Comparison of ENCODE assay signal across 10 mouse cellular contexts in the genomic region with DNA sequence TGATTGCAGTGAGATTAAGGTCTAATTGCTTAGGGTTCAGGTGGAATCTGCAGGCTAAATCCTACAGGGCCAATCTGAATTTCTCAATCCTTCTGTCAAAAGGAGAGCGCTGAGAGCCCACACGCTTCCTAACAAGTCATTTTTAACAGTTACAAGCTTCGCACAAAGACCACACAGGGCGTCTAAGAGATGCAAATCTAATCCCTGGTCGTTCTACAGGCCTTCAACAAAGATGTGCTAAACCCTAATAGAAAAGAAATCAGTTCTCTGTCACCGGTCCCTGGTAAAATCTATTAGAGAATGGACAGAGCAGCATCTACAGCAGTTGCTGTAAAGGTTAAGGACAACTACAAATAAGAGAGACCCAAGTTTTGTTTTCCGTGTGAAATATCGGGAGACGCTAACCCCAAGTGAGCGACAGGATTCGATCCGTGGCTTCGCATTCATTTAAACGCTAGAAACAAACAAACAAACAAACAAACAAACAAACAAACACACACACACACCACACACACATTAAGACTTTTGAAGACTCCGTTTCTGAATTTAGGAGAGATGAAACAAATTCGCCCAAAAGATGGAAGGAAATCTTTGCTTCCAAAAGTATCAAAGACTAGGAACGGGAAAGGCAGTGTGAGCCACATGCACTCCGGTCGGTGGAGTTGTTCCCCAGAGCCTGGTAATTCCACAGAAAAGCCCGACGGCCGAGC. TPM values are rescaled to one million over a fixed set of nuclear protein-coding genes. Genes with fewer than 3 reads are reported as not detected.
DNase-seq lines count a peak whose midpoint lies in the region; ATAC-seq lines count a peak whose summit lies in the region.
"Had no signal": no experiment of that assay in that cellular context is flagged by ENCODE, and none has a peak within 500 bp of the region (broad histone marks: within the 10 kb centered on the region; RNA-seq: fewer than 3 reads in every experiment).

No protein-coding gene starts in this region.

- no peaks in the 10 kb centered on the region for H3K4me1 ChIP-seq in lung, embryonic 15.5 days
- H3K4me1 ChIP-seq in embryonic facial prominence, embryonic 14.5 days (ENCODE audit: control insufficient read depth, insufficient read depth, low read length) = no peaks in the 10 kb centered on the region; the same call in 1 of the 2 replicates
- peaks cover 9% of the 10 kb centered on the region for H3K4me1 ChIP-seq in limb, embryonic 15.5 days
- H3K4me1 ChIP-seq: hindbrain, embryonic 15.5 days had no signal

- H3K27me3 ChIP-seq in lung, embryonic 15.5 days = peaks cover 73% of the 10 kb centered on the region
- peaks cover 86% of the 10 kb centered on the region for H3K27me3 ChIP-seq in embryonic facial prominence, embryonic 14.5 days (replicated peaks; ENCODE audit: control insufficient read depth, insufficient read depth, low read length)
- peaks cover 81% of the 10 kb centered on the region for H3K27me3 ChIP-seq in limb, embryonic 15.5 days

- H3K4me2 ChIP-seq in lung, embryonic 15.5 days = peak overlapping the region; percentile 50
- peak overlapping the region; percentile 6; the same call in 1 of the 2 replicates for H3K4me2 ChIP-seq in embryonic facial prominence, embryonic 14.5 days (ENCODE audit: low read depth, low read length)
- H3K4me2 ChIP-seq in limb, embryonic 15.5 days = 0 out of 2 replicates have a peak overlapping the region, but pooled peaks have one; percentile 19
- H3K4me2 ChIP-seq: hindbrain, embryonic 15.5 days had no signal

- H3K9me3 ChIP-seq in lung, embryonic 15.5 days = no peaks in the 10 kb centered on the region
- no peaks in the 10 kb centered on the region for H3K9me3 ChIP-seq in embryonic facial prominence, embryonic 14.5 days (ENCODE audit: control insufficient read depth, low read length)
- H3K9me3 ChIP-seq in limb, embryonic 15.5 days = no peaks in the 10 kb centered on the region
- H3K9me3 ChIP-seq: hindbrain, embryonic 15.5 days had no signal

- H3K9ac ChIP-seq in lung, embryonic 15.5 days = peak overlapping the region; percentile 64
- no peak overlapping the region for H3K9ac ChIP-seq in embryonic facial prominence, embryonic 14.5 days (ENCODE audit: low read depth, low read length)
- no peak overlapping the region for H3K9ac ChIP-seq in limb, embryonic 15.5 days
- H3K9ac ChIP-seq: hindbrain, embryonic 15.5 days had no signal

- H3K27ac ChIP-seq in lung, embryonic 15.5 days = peak overlapping the region; percentile 93
- no peak overlapping the region for H3K27ac ChIP-seq in embryonic facial prominence, embryonic 14.5 days (replicated peaks; ENCODE audit: low read depth, low read length)
- no peak overlapping the region for H3K27ac ChIP-seq in limb, embryonic 15.5 days
- H3K27ac ChIP-seq: hindbrain, embryonic 15.5 days had no signal

- ATAC-seq in lung, embryonic 15.5 days (ENCODE audit: borderline replicate concordance, extremely low read depth, low FRiP score, low TSS enrichment) = no peak
- no peak for ATAC-seq in embryonic facial prominence, embryonic 14.5 days (ENCODE audit: low read depth)
- ATAC-seq in limb, embryonic 15.5 days (ENCODE audit: insufficient number of reproducible peaks, low FRiP score, low TSS enrichment, low read depth) = no peak

- no peak for DNase-seq in lung, adult 18-20 months
- peak; percentile 56 for DNase-seq in embryo, embryonic 10 days (ENCODE audit: low spot score)
- no peak for DNase-seq in embryonic facial prominence, embryonic 14.5 days (ENCODE audit: low spot score)
- no peak for DNase-seq in left cerebral cortex, postnatal 25 days (ENCODE audit: low spot score in 2 of 2)
- no peak for DNase-seq in left cerebral cortex, adult 9 months (ENCODE audit: low spot score in 2 of 2)
- DNase-seq: cerebellum, postnatal 36 days had no signal

- H3K4me3 ChIP-seq in lung, embryonic 15.5 days = peak overlapping the region; percentile 42
- no peak overlapping the region for H3K4me3 ChIP-seq in embryonic facial prominence, embryonic 14.5 days (ENCODE audit: low read depth, low read length)
- H3K4me3 ChIP-seq in limb, embryonic 15.5 days = peak overlapping the region; percentile 16
- H3K4me3 ChIP-seq: hindbrain, embryonic 15.5 days had no signal

- no peaks in the 10 kb centered on the region for H3K36me3 ChIP-seq in lung, embryonic 15.5 days
- no peaks in the 10 kb centered on the region for H3K36me3 ChIP-seq in embryonic facial prominence, embryonic 14.5 days (ENCODE audit: control insufficient read depth, insufficient read depth, low read length)
- no peaks in the 10 kb centered on the region for H3K36me3 ChIP-seq in limb, embryonic 15.5 days
- H3K36me3 ChIP-seq: hindbrain, embryonic 15.5 days had no signal

- intact Hi-C loops in left cerebral cortex, postnatal 25 days (cut with DNase I) = loop anchor here (5.0 kb wide), 2 partner anchors 63 to 463 kb away; no protein-coding TSS in a partner anchor

- 2% methylated on average over 22 of the region's 22 CpGs for WGBS in lung, embryonic 15.5 days
- 1% methylated on average over 22 of the region's 22 CpGs for WGBS in embryonic facial prominence, embryonic 14.5 days
- 1% methylated on average over 22 of the region's 22 CpGs for WGBS in limb, embryonic 15.5 days

RNA-seq across cellular contexts. Expression of a gene that starts 16.2 kb away (rescaled TPM):
- polyA plus RNA-seq in lung, embryonic 15.5 days (2015; fragmentation: Nextera tagmentation; extraction: Ambion mirVana) = 84.7 and 87.6 TPM in 2 replicates
- polyA plus RNA-seq in embryonic facial prominence, embryonic 14.5 days (2014; fragmentation: Nextera tagmentation; extraction: Ambion mirVana) = 0.73 and 0.99 TPM in 2 replicates
- polyA plus RNA-seq in limb, embryonic 15.5 days (2015; fragmentation: Nextera tagmentation; extraction: Ambion mirVana) = not detected in 2 replicates
- total RNA-seq in left cerebral cortex, postnatal 25 days (2021) = 1 to 10 TPM in 1 of 2 experiments, under 1 TPM in 1; 0.34 to 1.3 TPM
- total RNA-seq: megakaryocyte progenitor cell, adult 5-6 weeks had no signal

Comparison
In these comparisons a context has a peak if more than half of its experiments do, and no peak if none do; other contexts are left out.
1. RNA of a gene that starts 16.2 kb away (polyA plus RNA-seq): 84.7 to 87.6 TPM in lung, embryonic 15.5 days; 0.73 to 0.99 TPM in embryonic facial prominence, embryonic 14.5 days and not detected in limb, embryonic 15.5 days; every median in the first group is over 10 times any median in the second.
2. Peak in every context shown above with its lines, with median percentiles within 50 percentile points of each other: H3K4me2 ChIP-seq.